Mouse (Mus musculus) liver, embryonic 11.5 days (tissue): Measurements from ENCODE around the gene Fktn. TPM values are rescaled to one million over a fixed set of nuclear protein-coding genes. Genes with fewer than 3 reads are reported as not detected.
"Not testable (repeated sequence)": the region's sequence is repeated elsewhere in the genome, so short reads cannot be mapped to it uniquely, and the experiment has no call there.

Source experiments
- ATAC-seq: fragments of 200-750 bp; cut with Nextera tagmentation; replicated peaks from 2 replicates; pipeline ENCODE4 v1.8.0; 2017; ENCODE audit warnings: moderate number of reproducible peaks, mild to moderate bottlenecking, moderate TSS enrichment, moderate library complexity; ENCODE audit not compliant: low FRiP score
- DNase-seq: peaks from one replicate; pipeline ENCODE4 v3.0.0-alpha.2; 2017; ENCODE audit warnings: low spot score
- H3K27ac ChIP-seq: fragments of 300-500 bp; sonication (generic); 2 replicates; pipeline ENCODE4 v1.5.1; 2014; ENCODE audit warnings: mild to moderate bottlenecking, low read depth, low read length, control low read depth
- H3K27me3 ChIP-seq: fragments of 300-500 bp; sonication (generic); replicated peaks from 2 replicates; pipeline ENCODE4 v1.6.1; 2014; ENCODE audit warnings: low read length, mixed read lengths; ENCODE audit not compliant: control insufficient read depth, insufficient read depth
- H3K36me3 ChIP-seq: fragments of 300-500 bp; sonication (generic); 2 replicates; pipeline ENCODE4 v1.6.1; 2014; ENCODE audit warnings: mild to moderate bottlenecking, low read length, moderate library complexity, mixed read lengths; ENCODE audit not compliant: control insufficient read depth, insufficient read depth
- H3K4me1 ChIP-seq: fragments of 300-500 bp; sonication (generic); replicated peaks from 2 replicates; pipeline ENCODE4 v1.6.1; 2014; ENCODE audit warnings: low read length, mixed read lengths; ENCODE audit not compliant: control insufficient read depth, insufficient read depth
- H3K4me2 ChIP-seq: fragments of 300-500 bp; sonication (generic); 2 replicates; pipeline ENCODE4 v1.6.1; 2014; ENCODE audit warnings: mild to moderate bottlenecking, control low read depth, moderate library complexity
- H3K4me3 ChIP-seq: fragments of 300-500 bp; sonication (generic); 2 replicates; pipeline ENCODE4 v1.5.1; 2014; ENCODE audit warnings: low read depth, low read length, control low read depth
- H3K9ac ChIP-seq: fragments of 300-500 bp; sonication (generic); 2 replicates; pipeline ENCODE4 v1.6.1; 2014; ENCODE audit warnings: low read depth, low read length, control low read depth
- H3K9me3 ChIP-seq: fragments of 300-500 bp; sonication (generic); 2 replicates; pipeline ENCODE4 v1.6.1; 2016; ENCODE audit warnings: low read length, inconsistent platforms, mixed read lengths; ENCODE audit not compliant: control insufficient read depth
- WGBS: fragments of 180-500 bp; shearing (Covaris S2); extraction: QIAGEN DNeasy Blood & Tissue Kit; methylation state at CpG from one replicate; pipeline ENCODE4 v1.1.7; 2014; 5-methylcytosine and 5-hydroxymethylcytosine counted together
- polyA plus RNA-seq: library from polyadenylated mRNA; unstranded; fragments of >200 nt; fragmentation: Nextera tagmentation; extraction: Ambion mirVana; gene quantifications from 2 replicates; pipeline ENCODE4 v1.2.1, GENCODE M21; 2014

Fktn gene
- polyA plus RNA-seq, 1 experiment from 2014 or later: 11.4 TPM

- 71% methylated on average over 4 of the region's 4 CpGs for WGBS
Observed at GRCm38 (mm10) chr4:53717546-53717945, 3.7 kb downstream of the Fktn start.

GRCm38 (mm10) chr4:53718261-53718660 lies 4.5 kb downstream of the Fktn start:
- no peaks in the 10 kb centered on the region for H3K9me3 ChIP-seq
- no peak overlapping the region for H3K27ac ChIP-seq
- no peak overlapping the region for H3K4me3 ChIP-seq
- no peaks in the 10 kb centered on the region for H3K4me1 ChIP-seq
- ATAC-seq (no peak), DNase-seq (no peak)
- H3K9ac ChIP-seq: no peak overlapping the region
- 72% methylated on average over 5 of the region's 5 CpGs for WGBS
- no peaks in the 10 kb centered on the region for H3K36me3 ChIP-seq
- no peak overlapping the region for H3K4me2 ChIP-seq
- H3K27me3 ChIP-seq: no peaks in the 10 kb centered on the region

More at GRCm38 (mm10) chr4:53717546-53717945, 3.7 kb downstream of the Fktn start:
- Histone ChIP-seq H3K4me2 (no peak overlapping the region), H3K9ac (no peak overlapping the region), H3K4me3 (no peak overlapping the region), H3K27ac (no peak overlapping the region), H3K9me3 (no peaks in the 10 kb centered on the region), H3K27me3 (no peaks in the 10 kb centered on the region), H3K36me3 (no peaks in the 10 kb centered on the region), H3K4me1 (no peaks in the 10 kb centered on the region)
- ATAC-seq (no peak), DNase-seq (no peak)

- no peak overlapping the region for H3K27ac ChIP-seq
- DNase-seq (no peak), ATAC-seq (no peak)
- no peaks in the 10 kb centered on the region for H3K4me1 ChIP-seq
- no peaks in the 10 kb centered on the region for H3K9me3 ChIP-seq
- H3K4me2 ChIP-seq: no peak overlapping the region
- H3K4me3 ChIP-seq: no peak overlapping the region
- WGBS: 90% methylated on average over 4 of the region's 4 CpGs
- no peaks in the 10 kb centered on the region for H3K36me3 ChIP-seq
- no peaks in the 10 kb centered on the region for H3K27me3 ChIP-seq
- H3K9ac ChIP-seq: no peak overlapping the region
Observed at GRCm38 (mm10) chr4:53722506-53722905, 8.7 kb downstream of the Fktn start.

GRCm38 (mm10) chr4:53726100-53726499 lies 12.3 kb downstream of the Fktn start:
- H3K4me3 ChIP-seq, DNase-seq, H3K27ac ChIP-seq, H3K36me3 ChIP-seq, H3K9me3 ChIP-seq, H3K9ac ChIP-seq, H3K27me3 ChIP-seq, H3K4me1 ChIP-seq, H3K4me2 ChIP-seq, ATAC-seq: not testable (repeated sequence)
- WGBS: 90% methylated on average over 2 of the region's 2 CpGs

- no peaks in the 10 kb centered on the region for H3K36me3 ChIP-seq
- no peak overlapping the region for H3K9ac ChIP-seq
- 97% methylated on average over 1 of the region's 1 CpGs for WGBS
Observed at GRCm38 (mm10) chr4:53728121-53728520, 14.3 kb downstream of the Fktn start.

GRCm38 (mm10) chr4:53738956-53739616 lies 25.3 kb downstream of the Fktn start:
- 47% methylated on average over 6 of the region's 6 CpGs for WGBS
- Histone ChIP-seq H3K9me3 (no peaks in the 10 kb centered on the region), H3K4me2 (no peak overlapping the region), H3K27ac (no peak overlapping the region), H3K4me1 (no peaks in the 10 kb centered on the region), H3K27me3 (no peaks in the 10 kb centered on the region), H3K4me3 (no peak overlapping the region), H3K36me3 (no peaks in the 10 kb centered on the region; the same call in 1 of the 2 replicates), H3K9ac (no peak overlapping the region)
- ATAC-seq (no peak), DNase-seq (no peak)

More at GRCm38 (mm10) chr4:53728121-53728520, 14.3 kb downstream of the Fktn start:
- no peaks in the 10 kb centered on the region for H3K27me3 ChIP-seq
- no peak for ATAC-seq
- no peaks in the 10 kb centered on the region for H3K9me3 ChIP-seq
- no peak overlapping the region for H3K4me2 ChIP-seq
- no peak overlapping the region for H3K27ac ChIP-seq
- no peaks in the 10 kb centered on the region for H3K4me1 ChIP-seq
- no peak overlapping the region for H3K4me3 ChIP-seq
- no peak for DNase-seq

- DNase-seq (no peak), ATAC-seq (no peak)
- peaks cover 4% of the 10 kb centered on the region; the same call in 1 of the 2 replicates for H3K36me3 ChIP-seq
- H3K27me3 ChIP-seq: no peaks in the 10 kb centered on the region
- H3K4me2 ChIP-seq: no peak overlapping the region
- H3K27ac ChIP-seq: no peak overlapping the region
- H3K9ac ChIP-seq: no peak overlapping the region
- H3K4me1 ChIP-seq: no peaks in the 10 kb centered on the region
- no peak overlapping the region for H3K4me3 ChIP-seq
- H3K9me3 ChIP-seq: no peaks in the 10 kb centered on the region
Observed at GRCm38 (mm10) chr4:53749831-53750230, 36.0 kb downstream of the Fktn start.

- ATAC-seq: no peak
- DNase-seq: no peak
- H3K9ac ChIP-seq: no peak overlapping the region
Observed at GRCm38 (mm10) chr4:53750391-53751120, 36.8 kb downstream of the Fktn start.

GRCm38 (mm10) chr4:53757030-53757429 lies 43.2 kb downstream of the Fktn start:
- Histone ChIP-seq H3K36me3 (no peaks in the 10 kb centered on the region), H3K9ac (no peak overlapping the region), H3K4me1 (no peaks in the 10 kb centered on the region), H3K27ac (no peak overlapping the region), H3K9me3 (no peaks in the 10 kb centered on the region), H3K4me2 (no peak overlapping the region), H3K27me3 (no peaks in the 10 kb centered on the region), H3K4me3 (no peak overlapping the region)
- DNase-seq: no peak
- no peak for ATAC-seq

More at GRCm38 (mm10) chr4:53750391-53751120, 36.8 kb downstream of the Fktn start:
- H3K9me3 ChIP-seq: no peaks in the 10 kb centered on the region
- peaks cover 4% of the 10 kb centered on the region; the same call in 1 of the 2 replicates for H3K36me3 ChIP-seq
- no peaks in the 10 kb centered on the region for H3K27me3 ChIP-seq
- no peaks in the 10 kb centered on the region for H3K4me1 ChIP-seq
- no peak overlapping the region for H3K4me3 ChIP-seq
- no peak overlapping the region for H3K4me2 ChIP-seq
- no peak overlapping the region for H3K27ac ChIP-seq
- WGBS: 83% methylated on average over 16 of the region's 16 CpGs
